Mouse (Mus musculus) spleen, adult 10 weeks (tissue): ENCODE measurements around the gene Atp8a1. TPM values are rescaled to one million over a fixed set of nuclear protein-coding genes. Genes with fewer than 3 reads are reported as not detected.

Experiments
- polyA plus RNA-seq: library from polyadenylated mRNA; stranded (reverse); fragments of 350-450 nt; fragmentation: Illumina TruSeq; extraction: RNeasy Lipid Tissue Mini Kit (QIAGEN cat#74804); gene quantifications from one replicate; pipeline ENCODE4 v1.2.3, GENCODE M21; 2015; ENCODE audit warnings: low replicate concordance; ENCODE audit not compliant: insufficient read depth

Atp8a1 gene
- 64.6 TPM for polyA plus RNA-seq

DNA sequence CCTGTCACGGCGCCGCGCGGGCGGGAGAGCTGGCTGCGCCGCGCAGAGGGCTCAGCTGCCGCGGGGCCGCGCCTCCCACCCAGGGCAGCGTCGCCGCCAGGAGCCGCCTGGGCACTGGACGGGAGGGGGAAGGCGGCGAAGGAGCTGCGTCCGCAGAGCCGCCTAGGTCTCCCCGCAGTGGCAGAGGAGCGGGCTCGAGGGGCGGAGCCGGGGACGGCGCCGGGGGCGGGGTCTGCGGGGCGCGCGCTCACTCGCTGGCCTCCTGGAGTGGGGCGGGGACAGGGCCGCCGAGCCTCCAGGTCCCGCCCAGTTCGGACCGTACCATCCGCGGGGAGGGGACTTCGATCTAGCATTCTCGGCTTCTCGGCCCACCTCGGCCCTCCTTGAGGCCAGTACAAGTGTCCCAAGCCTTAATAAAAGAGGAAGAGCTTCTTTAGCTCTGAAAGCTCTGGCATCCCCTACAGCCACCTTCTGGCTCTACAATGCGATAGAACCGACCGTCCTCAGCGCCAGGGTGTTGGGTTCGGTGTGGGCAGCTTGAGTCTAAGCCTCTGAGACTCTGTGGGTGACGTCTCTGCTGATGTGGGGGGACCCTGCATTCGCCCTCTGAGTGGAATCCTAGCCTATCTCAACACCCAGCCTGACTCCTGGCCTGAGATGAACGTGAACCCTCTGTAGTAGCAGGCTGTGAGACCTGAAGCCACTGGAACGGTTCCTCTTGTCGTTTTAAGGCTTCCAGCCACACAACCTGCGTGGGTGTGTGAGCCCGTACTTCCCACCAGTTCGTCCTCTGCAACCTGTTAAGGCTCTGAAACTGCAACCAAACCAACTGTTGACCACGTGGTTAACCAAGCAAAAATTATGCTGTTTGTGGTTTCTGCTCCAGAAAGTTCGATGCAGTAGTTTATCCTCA is at the start of gene Atp8a1:
TSS of gene Atp8a1 (minus strand) at position 182 of the 913 bp plus-strand sequence.

DNA sequence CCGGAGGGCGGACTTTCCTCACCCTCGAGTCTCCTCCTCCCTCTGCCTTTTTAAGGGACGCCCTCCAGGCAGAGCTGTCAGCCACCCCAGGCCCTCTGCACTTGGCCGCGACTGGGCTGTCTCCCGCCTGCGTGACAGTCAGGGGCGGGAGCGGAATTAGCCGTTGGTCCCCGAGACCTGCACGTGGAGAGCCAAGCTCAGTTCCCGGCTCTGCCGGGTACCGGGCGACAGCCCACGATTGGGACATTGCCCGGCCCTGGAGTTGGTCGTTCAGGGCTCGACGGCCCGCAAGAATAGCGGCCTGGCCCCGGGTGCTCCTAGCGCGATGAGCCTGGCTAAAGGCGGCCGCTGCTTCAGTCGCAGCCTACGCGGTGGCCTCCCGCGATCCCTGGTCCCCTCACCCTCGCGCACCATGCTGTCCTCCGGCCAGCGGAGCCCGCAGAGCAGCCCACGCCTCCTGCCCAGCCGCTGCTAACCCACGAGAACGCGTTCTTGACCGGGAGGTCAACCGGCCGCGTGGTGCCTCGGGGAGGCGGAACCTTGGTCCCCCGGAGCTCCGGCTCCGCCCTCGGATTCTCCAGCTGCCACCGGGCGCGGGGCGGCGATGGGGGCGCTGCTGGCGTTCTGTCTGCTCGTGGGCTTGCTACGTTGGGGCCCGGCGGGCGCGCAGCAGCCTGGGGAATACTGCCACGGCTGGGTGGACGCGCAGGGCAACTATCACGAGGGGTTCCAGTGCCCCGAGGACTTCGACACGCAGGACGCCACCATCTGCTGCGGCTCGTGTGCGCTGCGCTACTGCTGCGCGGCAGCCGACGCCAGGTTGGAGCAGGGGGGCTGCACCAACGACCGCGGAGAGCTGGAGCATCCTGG is 239.2 kb downstream of the Atp8a1 start, which contains the start of gene Shisa3:
TSS of gene Shisa3 (plus strand) at position 79 of the 870 bp plus-strand sequence.

Other genes starting within 250 kb of the Atp8a1 start
- 2.3 TPM for gene Shisa3, start 239.6 kb downstream of the Atp8a1 start, polyA plus RNA-seq
- not detected for gene Gm5108, start 94.2 kb upstream of the Atp8a1 start, polyA plus RNA-seq
- not detected for gene Gm21905, start 99.0 kb upstream of the Atp8a1 start, polyA plus RNA-seq
- gene Grxcr1, start 184.4 kb upstream of the Atp8a1 start, polyA plus RNA-seq, result not detected